Mouse (Mus musculus) c-Kit-positive CD71-negative TER-119-negative erythroid progenitor cells, embryonic 14.5 days (primary cell): ENCODE data around the gene Ppp4r1.

ENCODE experiments used
- DNase-seq: peaks from one replicate; pipeline ENCODE4 v3.0.0-alpha.2; 2013; ENCODE audit warnings: low read depth

Ppp4r1 gene

DNA sequence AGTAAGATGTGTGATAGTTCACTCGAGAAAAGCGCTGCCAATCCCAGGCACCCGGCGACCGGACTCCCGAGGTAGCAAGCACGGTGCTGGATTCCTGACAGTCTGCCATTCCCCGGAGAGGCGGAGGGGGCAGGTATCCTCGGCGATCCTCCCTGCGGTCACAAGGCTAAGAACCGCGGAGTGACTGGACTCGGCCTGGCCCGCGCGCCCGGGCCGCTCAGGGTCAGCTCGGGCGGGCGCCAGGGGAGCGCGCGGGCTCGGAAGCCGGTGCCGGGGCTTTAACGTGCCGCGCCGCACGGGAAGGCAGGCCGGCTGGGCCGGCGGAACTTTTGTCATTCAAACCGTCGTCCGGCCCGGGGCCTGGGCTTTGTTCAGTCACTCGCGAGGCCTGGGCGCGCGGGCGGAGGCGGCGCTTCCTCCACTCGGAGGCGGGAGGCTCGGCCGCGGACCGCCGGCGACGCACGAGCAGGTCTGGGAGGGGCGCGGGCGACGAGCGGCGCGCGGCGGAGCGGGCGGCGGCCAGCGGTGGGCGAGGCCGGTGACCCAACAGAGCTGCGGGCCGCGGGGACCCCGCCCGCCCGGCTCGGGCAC is at the start of gene Ppp4r1:
Gene Ppp4r1, plus strand, starts transcription at position 23 of the 591 bp plus-strand sequence.
- DNase-seq, result peak; percentile 54

DNA sequence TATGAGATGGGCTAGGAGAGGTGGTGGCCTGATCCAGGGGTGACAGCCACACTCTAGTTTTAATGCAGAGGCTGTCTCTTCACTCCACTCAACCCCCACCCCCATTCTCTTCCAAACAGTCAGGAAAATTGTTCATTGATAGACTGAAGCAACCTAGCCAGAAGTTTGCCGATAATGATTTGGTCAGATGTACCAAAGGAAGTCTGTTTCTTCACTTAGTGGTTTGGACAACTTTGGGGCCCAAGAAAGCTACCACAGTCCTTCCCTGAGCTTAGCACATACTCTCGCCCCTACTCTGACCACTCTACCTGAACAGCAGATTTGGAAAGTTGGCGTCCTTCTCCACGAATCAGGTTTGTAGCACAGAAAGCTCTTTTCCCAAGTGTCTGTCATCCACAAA is 49.7 kb upstream of the Ppp4r1 start:
- DNase-seq, result no peak

DNA sequence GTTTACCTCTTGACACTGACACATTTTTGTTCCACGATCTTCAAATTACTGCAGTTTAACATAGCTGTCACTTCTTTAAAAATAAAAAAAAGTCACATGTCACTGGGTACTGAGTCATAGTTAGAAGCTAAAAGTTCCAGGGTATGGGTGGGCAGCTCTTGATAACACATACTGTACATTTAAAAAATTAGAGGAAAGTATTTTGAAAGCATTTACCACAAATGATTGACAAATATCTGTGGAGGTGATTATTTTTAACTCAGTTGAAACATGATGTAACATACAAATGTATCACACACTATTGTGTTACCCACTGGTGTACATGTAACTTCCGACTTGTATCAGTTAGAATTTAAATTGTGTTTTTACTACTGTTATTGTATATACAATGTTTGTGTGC is 47.3 kb upstream of the Ppp4r1 start:
- DNase-seq, result no peak

DNA sequence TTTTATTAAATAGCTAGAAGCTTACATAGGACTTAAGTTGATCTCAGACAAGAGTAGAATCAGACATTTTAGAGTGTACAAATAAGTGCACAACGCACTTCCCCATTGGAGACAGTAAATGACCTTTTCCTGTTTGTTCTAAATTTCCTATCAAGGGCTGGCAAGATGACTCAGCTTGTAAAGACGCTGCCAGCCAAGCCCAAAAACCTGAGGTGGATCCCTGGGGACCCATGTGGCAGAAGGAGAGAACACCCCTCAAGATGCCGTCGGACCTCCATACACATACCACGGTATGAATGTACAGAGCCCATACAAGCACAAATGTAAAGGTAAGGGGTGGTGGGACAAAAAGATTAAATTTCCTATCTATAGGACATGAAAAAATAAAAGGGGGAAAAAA is 45.2 kb upstream of the Ppp4r1 start:
- no peak for DNase-seq

DNA sequence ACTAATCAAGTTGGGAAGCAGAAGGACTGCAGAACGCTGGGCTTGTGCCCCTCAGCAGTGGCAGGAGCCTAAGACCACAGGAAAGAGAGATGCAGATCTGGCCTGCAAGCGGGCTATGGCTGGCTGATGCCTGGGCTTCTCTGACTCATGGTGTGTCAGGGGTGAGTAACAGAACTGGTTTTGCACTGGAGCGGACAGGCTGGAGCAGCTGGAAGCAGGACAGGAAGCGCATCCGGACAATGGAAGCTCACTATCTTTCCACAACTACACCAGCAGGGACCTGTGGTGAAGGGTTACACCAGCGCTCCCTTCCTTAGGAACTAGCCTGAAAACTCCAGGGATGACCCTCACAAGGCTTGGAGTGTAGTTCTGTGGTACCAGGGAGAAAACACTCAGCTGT is 44.8 kb upstream of the Ppp4r1 start:
- no peak for DNase-seq

DNA sequence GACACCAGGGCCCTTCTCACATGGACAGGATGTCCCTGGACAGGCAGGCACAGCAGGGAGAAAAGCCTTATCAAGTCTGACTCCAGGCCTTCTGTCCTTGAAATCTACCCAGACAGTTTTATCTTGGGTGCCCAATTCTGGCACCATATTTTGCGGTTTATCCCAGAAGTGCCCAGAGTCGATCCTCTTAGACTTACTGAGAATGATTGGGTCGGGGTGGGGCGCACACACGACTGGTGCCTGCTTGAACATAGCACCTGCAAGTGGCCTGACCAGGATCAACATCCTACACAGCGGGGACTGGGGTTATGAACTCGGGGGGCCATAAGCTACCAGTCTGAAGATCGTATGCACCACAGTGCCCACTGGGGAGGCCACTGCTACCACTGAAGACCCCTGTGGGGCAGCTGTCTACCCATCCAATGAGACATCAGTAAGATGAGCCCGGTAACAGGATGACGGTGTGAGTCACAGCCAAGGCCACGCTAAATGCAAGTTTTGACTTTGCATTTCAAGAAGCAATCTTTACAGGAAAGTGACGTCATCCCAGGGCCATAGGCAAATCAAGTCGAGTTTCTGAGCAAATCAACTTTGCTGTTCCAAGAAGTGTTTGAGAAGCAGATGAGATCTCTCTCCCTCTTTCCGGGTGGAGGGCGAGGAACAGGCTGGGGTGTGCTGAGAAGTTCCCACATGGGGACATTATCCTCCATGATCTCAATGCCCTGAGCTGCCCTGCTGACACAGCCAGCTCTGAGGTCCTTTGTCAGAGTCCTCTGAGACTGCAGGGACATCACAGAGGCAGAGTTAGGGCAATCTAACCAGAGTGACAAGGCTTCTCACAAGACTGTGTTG is 42.3 kb upstream of the Ppp4r1 start:
- DNase-seq, result no peak

DNA sequence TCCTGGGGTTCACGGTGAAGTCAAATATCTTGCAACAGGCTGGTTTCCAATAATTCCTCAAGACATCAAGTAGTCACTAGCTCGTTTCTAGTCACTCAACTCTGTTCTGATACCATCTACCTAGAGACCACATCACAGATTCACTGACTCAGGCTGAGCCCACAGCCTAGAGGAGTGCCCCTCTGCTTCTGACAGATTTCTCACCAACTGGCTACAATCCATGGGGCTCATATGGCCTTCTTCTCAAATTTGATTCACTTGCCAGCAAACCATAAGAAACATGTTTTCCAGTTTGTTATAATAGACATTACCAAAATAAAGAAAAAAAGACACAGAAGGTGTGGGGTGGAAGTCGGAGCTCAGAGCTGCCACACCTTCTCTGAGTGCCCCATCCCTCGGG is 40.8 kb upstream of the Ppp4r1 start:
- no peak for DNase-seq

DNA sequence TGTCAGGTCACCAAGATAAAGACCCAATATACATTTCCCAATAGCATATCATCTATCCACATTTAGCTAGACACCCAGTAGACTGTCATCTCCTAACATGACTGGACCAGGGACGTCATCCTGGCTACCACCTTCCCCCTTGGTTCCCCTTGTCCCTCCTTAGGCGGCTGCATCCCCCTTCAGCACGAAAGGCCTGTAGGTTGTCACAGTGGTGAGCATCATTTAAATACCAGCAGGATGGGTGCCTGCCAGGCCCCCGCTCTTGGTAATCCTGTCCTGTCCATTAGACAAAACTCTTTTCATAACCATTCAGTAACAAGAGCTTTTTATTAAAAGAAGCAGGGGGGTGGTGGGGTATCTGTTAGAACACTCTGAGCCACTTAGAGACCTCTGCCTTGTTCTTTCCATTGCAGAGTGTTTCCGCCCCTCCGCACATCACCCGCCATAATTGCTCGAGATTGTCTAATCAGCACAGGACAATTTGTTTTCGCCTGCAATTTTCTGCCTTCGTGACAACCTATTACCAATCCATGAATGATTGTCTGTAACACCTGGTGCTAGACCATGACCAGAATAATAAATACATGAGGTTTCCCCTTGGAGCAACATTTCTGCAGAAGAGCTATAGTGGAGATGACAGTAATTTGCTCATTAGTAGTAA is 40.0 kb upstream of the Ppp4r1 start:
- no peak for DNase-seq

DNA sequence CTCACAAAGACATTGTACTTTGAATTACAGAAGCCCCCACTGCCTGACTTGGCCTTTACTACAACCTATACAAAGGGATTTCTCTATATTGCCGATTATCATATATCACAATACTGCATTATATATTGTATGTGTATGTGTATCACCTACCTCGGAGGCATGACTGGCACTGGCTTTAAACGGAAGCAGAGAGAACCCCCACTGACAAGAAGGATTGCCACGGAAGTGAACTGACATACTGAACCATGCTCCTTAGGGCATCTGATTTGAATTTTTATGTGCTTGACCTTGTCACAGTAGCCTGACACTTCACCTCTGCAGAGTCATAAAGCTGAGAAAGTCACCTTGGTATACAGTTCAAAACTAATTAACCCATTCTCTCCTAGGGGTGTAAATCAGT is 39.4 kb upstream of the Ppp4r1 start:
- DNase-seq, result no peak

DNA sequence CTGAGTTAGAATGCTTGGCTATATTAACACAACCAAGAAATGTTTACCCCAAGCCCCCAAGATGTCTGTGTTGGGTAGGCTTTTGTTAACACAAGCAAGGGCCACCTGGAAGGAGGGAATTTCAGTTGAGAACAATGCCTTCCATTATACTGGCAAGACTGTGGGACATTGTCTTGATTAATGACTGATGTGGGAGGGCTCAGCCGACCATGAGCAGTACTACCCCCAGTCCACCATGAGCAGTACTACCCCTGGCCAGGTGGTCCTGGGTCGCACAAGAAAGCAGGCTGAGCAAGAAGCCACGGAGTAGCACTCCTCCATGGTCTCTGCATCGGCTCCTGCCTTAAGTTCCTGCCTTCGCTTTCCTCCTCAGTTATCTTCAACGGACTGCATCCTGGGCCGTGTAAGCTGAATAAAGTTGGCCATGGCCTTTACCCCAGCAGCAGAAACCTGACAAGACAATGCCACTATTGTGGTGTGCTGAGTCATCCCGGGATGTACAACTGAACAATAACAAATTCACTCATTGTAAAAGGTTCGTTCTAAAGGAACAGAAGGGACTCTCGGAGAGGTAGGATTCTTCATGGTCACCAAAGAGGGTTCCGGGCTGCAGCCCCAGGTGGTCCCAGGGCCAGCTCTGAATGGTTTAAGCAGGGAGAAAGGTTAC is 38.6 kb upstream of the Ppp4r1 start:
- DNase-seq, result no peak

DNA sequence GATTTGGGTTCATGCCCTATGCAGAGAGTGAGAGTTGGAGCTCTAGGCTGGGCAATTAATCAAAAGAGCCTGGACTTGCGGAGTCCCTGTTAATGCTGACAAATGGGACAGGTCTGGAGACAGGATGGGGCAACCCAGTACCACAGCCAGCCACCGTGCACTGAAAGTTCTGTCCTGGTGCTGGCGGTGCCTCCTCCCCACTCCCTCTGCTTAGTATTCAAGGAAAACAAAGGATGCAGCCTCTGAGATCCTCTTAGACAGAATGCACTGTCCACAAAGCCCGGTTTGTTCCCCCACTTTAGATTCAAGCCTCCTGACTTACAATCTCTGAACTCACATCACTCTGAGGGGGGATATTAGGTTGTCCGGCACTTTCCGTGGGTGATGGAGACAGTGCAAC is 36.1 kb upstream of the Ppp4r1 start:
- no peak for DNase-seq

DNA sequence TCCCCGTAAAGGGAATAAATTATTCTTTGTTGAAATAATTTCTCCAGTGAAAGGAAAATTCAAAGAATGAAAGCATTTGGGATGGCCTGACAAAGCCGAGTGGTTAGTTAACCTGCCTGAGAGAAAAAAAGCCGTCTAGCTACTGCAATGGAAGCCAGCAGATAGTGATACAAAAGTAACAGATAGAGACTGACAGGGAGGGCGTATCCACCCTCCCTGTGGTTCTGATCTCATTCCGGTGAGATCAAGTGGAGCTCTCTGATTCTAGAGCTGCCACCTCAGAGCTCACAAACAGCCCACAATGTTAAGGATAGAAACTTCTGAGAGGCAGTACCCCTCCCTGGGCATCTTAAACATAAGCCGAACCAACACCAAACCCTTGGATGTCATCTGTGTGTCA is 33.4 kb upstream of the Ppp4r1 start:
- DNase-seq, result no peak

DNA sequence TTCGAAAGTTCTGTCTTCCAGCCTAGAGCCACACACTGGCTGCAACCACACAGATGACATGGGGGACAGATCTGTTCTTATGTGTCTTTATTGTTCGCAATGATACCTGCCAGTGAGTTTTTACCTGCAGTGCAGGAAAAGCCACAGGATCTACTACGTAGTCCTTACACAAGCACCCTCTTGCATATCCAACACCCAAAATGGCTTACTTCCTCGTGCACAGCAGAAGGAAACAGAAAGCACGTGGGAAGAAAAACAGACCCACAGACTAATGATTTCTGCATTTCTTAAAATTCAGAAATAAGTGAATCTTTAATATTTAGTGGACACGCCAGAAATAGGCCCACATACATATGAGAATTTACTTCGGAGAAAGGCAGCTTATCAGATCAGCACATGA is 32.6 kb upstream of the Ppp4r1 start:
- no peak for DNase-seq

DNA sequence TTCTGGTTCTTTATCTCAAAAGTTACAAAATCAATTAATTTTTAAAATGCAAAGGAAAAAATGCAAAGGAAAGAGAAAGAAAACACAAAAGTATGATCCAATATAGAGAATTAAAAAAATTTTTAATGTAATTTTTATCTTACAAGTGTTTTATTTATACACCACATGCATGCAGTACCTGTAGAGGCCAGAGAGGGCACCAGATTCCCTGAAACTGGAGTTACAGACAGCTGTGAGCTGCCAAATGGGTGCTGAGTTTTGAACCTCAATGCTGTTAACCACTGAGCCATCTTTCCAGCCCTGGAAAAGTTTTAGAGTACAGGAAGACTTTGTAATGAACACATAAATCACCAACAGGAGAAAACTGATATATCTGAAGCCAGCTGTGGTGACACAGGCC is 32.1 kb upstream of the Ppp4r1 start:
- DNase-seq, result no peak

DNA sequence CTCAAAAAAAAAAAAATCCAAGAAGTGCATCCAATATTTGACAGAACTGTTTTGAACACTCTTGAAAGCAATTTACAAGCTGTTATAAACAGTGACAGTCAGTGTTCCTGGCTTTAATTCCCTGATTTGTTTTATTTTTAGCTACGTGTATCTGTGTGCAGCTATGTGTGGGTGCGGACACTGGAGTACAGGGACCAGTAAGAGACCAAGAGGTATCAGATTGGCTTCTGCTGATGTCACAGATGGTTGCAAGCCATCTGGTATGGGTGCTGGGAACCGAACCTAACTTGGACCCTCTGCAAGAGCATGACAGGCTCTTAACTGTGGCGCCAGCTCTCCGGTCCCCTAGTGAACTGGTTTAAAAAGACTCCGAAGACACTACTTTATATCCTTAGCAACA is 29.2 kb upstream of the Ppp4r1 start:
- no peak for DNase-seq

DNA sequence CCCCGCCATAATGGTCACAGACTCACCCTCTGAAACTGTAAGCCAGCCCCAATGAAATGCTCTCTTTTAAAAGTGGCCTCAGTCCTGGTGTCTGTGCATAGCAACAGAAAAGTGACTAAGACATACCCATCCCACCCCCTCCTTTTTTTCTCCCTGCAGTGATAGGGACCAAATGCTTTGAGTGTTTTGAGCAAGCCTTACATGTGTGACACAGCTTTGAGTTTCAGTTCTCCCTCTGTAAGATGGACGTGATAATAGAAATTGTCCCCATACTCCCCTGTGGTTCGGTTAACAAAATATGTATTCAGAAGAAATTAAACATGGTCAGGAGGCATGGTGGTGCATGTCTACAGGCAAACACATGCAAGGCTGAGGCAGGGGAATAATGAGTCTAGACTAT is 26.5 kb upstream of the Ppp4r1 start:
- DNase-seq, result no peak

DNA sequence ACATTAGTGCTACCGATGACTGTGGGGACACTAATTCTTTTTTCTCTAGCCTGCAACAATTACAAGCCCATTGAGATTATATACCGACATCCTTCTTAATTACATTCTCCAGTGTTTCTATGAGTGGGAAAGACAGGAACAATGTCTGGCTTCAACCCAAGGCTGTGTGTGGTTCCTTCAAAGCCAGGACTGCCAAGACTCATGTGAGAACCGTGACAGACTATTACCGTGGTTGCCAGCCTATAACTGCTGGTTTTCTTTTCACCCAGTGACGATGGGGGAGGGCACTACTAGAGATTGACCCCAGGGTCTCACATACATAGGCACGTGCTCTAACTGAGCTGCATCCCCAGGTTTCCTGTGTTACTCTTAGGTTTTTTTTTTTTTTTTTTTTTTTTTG is 25.2 kb upstream of the Ppp4r1 start:
- DNase-seq, result no peak

DNA sequence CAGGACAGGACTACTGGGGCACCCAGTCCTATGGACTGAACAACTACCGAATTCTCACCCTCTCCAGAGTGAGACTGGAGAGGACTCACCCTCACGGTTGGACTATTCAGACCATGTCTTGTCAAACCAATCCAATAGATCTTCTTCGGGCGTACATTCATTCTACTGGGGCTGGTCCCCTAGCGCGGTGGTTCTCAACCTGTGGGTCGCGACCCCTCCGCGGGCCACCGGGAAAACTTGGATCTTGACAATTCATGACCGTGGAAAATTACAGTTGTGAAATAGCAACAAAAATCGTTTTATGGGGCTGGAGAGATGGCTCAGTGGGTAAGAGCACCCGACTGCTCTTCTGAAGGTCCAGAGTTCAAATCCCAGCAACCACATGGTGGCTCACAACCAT is 19.2 kb upstream of the Ppp4r1 start:
- no peak for DNase-seq

DNA sequence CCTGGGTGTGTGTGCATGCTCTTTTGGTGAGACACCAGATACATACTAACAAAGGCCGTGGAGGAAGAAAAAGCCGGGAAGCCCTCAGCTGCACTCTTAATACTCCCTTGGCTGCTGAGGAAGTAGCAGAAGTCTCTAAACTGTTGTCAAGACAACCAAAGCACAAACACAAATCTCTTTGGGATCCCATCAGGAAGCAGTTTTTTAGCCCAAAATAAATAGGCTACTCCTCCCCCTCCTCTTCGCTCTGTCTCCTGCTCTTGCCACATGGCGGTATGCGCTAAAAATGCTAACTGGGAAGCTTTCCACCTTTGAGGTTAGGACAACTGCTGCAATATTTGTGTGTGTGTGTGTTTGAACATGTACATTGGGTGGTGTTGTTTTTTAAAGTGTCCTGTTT is 13.9 kb upstream of the Ppp4r1 start:
- no peak for DNase-seq

DNA sequence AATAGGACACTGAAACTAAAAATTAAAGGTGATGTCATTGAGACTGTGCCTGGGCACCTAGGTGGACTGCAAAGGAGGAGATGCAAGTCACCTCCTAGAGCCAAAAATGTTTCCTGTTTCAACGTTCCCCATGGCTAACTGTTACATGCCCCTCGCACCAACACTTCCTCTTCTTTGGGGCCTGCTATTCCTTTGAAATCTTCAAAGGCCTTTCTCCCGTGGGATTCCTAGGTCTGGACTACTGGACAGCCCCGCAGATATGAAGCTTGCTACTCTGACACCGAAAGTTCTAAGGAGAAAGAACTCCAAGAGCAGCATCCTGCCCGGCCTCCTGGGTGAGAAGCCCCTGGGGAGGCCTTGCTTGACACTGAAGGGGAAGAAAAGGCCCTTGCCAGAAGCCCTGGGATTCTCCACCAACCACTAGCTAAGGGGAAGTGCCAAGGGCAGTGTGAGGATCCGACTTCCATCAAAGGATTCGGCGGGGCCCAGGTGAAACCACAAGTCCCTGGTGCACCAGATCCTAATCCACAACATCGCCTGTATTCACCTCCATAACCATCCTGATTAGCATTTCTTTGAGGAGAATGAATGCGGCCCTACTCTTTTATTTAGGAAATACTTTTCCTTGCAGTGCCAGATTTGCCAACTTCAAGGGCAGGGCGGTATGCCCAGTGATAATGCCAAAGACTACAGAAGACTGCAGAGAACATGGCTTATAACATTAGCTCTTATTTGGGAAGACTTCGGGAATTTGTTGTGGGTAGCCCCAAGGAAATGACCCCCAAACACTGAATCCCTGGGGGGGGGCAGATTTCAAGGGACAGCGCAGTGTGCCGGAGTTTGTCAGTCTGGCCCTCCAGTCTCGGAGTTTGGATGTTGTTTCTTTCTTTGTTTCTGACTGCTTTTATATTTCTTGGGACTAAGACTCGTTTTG is 11.1 kb upstream of the Ppp4r1 start:
- DNase-seq, result no peak
